Mouse (Mus musculus) stomach, embryonic 16.5 days (tissue): ENCODE data around the gene Aar2. TPM values are rescaled to one million over a fixed set of nuclear protein-coding genes. Genes with fewer than 3 reads are reported as not detected.
"Not testable (repeated sequence)": the region's sequence is repeated elsewhere in the genome, so short reads cannot be mapped to it uniquely, and the experiment has no call there.

Source experiments
- ATAC-seq: fragments of 200-750 bp; cut with Nextera tagmentation; 2 replicates; pipeline ENCODE4 v1.8.0; 2017; ENCODE audit warnings: moderate number of reproducible peaks, moderate TSS enrichment; ENCODE audit not compliant: insufficient read depth, low FRiP score
- H3K27ac ChIP-seq: fragments of 300-500 bp; sonication (generic); 2 replicates; pipeline ENCODE4 v1.5.1; 2014; ENCODE audit warnings: low read length
- H3K27me3 ChIP-seq: fragments of 300-500 bp; sonication (generic); 2 replicates; pipeline ENCODE4 v1.6.1; 2014; ENCODE audit warnings: low read length, control low read depth, mixed read lengths; ENCODE audit not compliant: control insufficient read depth, insufficient read depth
- H3K36me3 ChIP-seq: fragments of 300-500 bp; sonication (generic); 2 replicates; pipeline ENCODE4 v1.6.1; 2014; ENCODE audit warnings: low read length; ENCODE audit not compliant: control insufficient read depth, insufficient read depth
- H3K4me1 ChIP-seq: fragments of 300-500 bp; sonication (generic); 2 replicates; pipeline ENCODE4 v1.6.1; 2014; ENCODE audit warnings: low read length, control low read depth, mixed read lengths; ENCODE audit not compliant: control insufficient read depth, insufficient read depth
- H3K4me2 ChIP-seq: fragments of 300-500 bp; sonication (generic); 2 replicates; pipeline ENCODE4 v1.6.1; 2014; ENCODE audit warnings: low read depth, low read length, mixed read lengths
- H3K4me3 ChIP-seq: fragments of 300-500 bp; sonication (generic); replicated peaks from 2 replicates; pipeline ENCODE4 v1.5.1; 2014; ENCODE audit warnings: mild to moderate bottlenecking, low read length
- H3K9ac ChIP-seq: fragments of 300-500 bp; sonication (generic); 2 replicates; pipeline ENCODE4 v1.6.1; 2014; ENCODE audit warnings: low read length
- H3K9me3 ChIP-seq: fragments of 300-500 bp; sonication (generic); replicated peaks from 2 replicates; pipeline ENCODE4 v1.6.1; 2016; ENCODE audit warnings: low read length, control low read depth; ENCODE audit not compliant: control insufficient read depth
- WGBS: fragments of 180-500 bp; shearing (Covaris S2); extraction: QIAGEN DNeasy Blood & Tissue Kit; methylation state at CpG from one replicate; pipeline ENCODE4 v1.1.7; 2014; 5-methylcytosine and 5-hydroxymethylcytosine counted together
- polyA plus RNA-seq: library from polyadenylated mRNA; unstranded; fragments of >200 nt; fragmentation: Nextera tagmentation; extraction: Ambion mirVana; gene quantifications from 2 replicates; pipeline ENCODE4 v1.2.1, GENCODE M21; 2015

Gene Aar2
- 29.8 and 30.5 TPM in 2 replicates for polyA plus RNA-seq

GRCm38 (mm10) chr2:156547123-156547891 lies at the start of gene Aar2:
Aar2 (plus strand) TSS chr2:156547584.
- Histone ChIP-seq H3K9me3 (no peaks in the 10 kb centered on the region), H3K9ac (peak within 1 kb of the TSS; percentile 85), H3K36me3 (peaks cover 5% of the 10 kb centered on the region; the same call in 1 of the 2 replicates), H3K27me3 (no peaks in the 10 kb centered on the region), H3K4me2 (peak within 1 kb of the TSS; percentile 64), H3K27ac (peak within 1 kb of the TSS; percentile 53; the same call in 1 of the 2 replicates), H3K4me1 (0 out of 2 replicates have a peak, but pooled peaks cover 6% of the 10 kb centered on the region), H3K4me3 (peak within 1 kb of the TSS; percentile 73)
- peak; percentile 25; the same call in 1 of the 2 replicates for ATAC-seq
- WGBS, result 5% methylated on average over 39 of the region's 39 CpGs

- ATAC-seq, result peak; percentile 34; the same call in 1 of the 2 replicates
- peaks cover 4% of the 10 kb centered on the region for H3K36me3 ChIP-seq
- no peak overlapping the region for H3K4me3 ChIP-seq
- H3K27me3 ChIP-seq, result no peaks in the 10 kb centered on the region
- H3K9me3 ChIP-seq, result no peaks in the 10 kb centered on the region
- no peak overlapping the region for H3K4me2 ChIP-seq
- no peaks in the 10 kb centered on the region for H3K4me1 ChIP-seq
- WGBS, result 43% methylated on average over 5 of the region's 5 CpGs
- H3K27ac ChIP-seq, result no peak overlapping the region
- H3K9ac ChIP-seq, result no peak overlapping the region
These were observed 49.5 kb upstream of the Aar2 start for GRCm38 (mm10) chr2:156497915-156498314.

DNA sequence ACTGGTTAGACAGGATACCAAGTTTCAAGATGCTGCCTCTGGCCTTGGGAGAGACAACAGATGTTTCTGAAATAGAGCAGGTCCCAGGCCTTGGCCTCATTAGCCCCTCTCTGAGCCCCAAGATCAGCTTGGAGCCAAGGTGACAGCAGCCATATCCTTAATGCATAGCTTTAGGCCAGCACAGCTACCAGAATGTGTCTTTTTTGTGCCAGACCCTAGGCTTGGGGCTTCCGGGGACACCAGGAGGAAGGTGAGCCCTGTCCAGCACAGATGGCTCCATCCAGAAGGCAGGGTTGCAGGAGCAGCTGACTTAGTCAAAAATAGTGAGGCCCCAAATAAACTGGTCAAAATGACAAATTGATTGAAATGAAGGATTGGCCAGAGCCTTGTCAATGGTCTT lies 46.4 kb upstream of the Aar2 start:
- no peaks in the 10 kb centered on the region for H3K27me3 ChIP-seq
- H3K4me1 ChIP-seq, result no peaks in the 10 kb centered on the region
- H3K4me3 ChIP-seq, result no peak overlapping the region
- H3K27ac ChIP-seq, result no peak overlapping the region
- no peak for ATAC-seq
- peaks cover 4% of the 10 kb centered on the region; the same call in 1 of the 2 replicates for H3K36me3 ChIP-seq
- no peak overlapping the region for H3K4me2 ChIP-seq
- 87% methylated on average over 1 of the region's 1 CpGs for WGBS
- no peaks in the 10 kb centered on the region for H3K9me3 ChIP-seq
- no peak overlapping the region for H3K9ac ChIP-seq

- H3K36me3 ChIP-seq, result peaks cover 4% of the 10 kb centered on the region; the same call in 1 of the 2 replicates
- H3K27me3 ChIP-seq, result no peaks in the 10 kb centered on the region
- no peak overlapping the region for H3K27ac ChIP-seq
- no peaks in the 10 kb centered on the region for H3K4me1 ChIP-seq
- WGBS, result 81% methylated on average over 13 of the region's 13 CpGs
- no peak overlapping the region for H3K4me2 ChIP-seq
- H3K4me3 ChIP-seq, result no peak overlapping the region
- H3K9ac ChIP-seq, result no peak overlapping the region
- no peaks in the 10 kb centered on the region for H3K9me3 ChIP-seq
- no peak for ATAC-seq
These were observed 41.9 kb upstream of the Aar2 start for GRCm38 (mm10) chr2:156505533-156505932.

DNA sequence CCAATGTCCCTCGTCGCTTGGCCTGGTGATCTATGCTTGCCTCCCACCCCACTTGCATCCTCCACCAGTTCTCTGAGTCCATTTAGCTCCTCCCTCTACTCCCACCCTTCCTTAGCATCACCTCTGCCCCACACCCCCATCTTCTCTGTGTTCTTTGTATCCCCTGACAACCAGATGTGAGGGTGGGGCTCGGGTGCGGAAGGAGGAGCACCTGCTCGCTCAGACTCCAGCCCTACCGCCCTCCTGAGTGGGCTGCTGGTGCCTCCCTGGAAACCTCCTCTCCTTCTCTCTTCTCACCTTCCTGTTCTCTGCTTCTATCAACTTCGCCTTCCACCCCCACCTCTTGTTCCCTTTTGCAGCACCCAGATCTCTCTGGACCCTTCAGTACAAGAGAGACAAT lies 35.4 kb upstream of the Aar2 start:
- 74% methylated on average over 7 of the region's 7 CpGs for WGBS
- Histone ChIP-seq H3K4me3 (no peak overlapping the region), H3K9ac (no peak overlapping the region), H3K4me1 (no peaks in the 10 kb centered on the region), H3K36me3 (no peaks in the 10 kb centered on the region), H3K27ac (no peak overlapping the region), H3K9me3 (no peaks in the 10 kb centered on the region), H3K27me3 (no peaks in the 10 kb centered on the region), H3K4me2 (no peak overlapping the region)
- ATAC-seq, result no peak

DNA sequence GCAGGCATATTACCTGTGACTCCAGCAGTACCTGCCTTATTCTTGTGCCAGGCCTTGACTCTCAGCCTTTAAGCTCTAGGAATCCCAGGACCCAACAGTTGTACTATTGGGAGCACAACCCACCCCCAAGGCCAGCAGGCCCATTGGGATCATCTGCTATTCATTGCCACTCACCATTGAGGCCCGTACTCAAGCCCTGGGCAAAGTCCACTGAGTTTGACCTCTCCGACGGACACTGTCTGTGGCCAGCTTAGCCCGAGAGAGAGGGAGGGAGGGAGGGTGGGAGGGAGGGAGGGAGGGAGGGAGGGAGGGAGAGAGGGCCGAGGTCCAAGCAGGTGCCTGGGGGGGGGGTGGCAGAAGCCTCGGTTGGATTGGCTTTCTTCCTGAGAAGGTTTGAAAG lies 34.8 kb upstream of the Aar2 start:
- H3K27me3 ChIP-seq, result no peaks in the 10 kb centered on the region
- ATAC-seq, result no peak
- H3K36me3 ChIP-seq, result no peaks in the 10 kb centered on the region
- no peak overlapping the region for H3K4me3 ChIP-seq
- 63% methylated on average over 6 of the region's 6 CpGs for WGBS
- H3K27ac ChIP-seq, result no peak overlapping the region
- H3K4me2 ChIP-seq, result no peak overlapping the region
- H3K4me1 ChIP-seq, result no peaks in the 10 kb centered on the region
- H3K9ac ChIP-seq, result no peak overlapping the region
- H3K9me3 ChIP-seq, result no peaks in the 10 kb centered on the region

DNA sequence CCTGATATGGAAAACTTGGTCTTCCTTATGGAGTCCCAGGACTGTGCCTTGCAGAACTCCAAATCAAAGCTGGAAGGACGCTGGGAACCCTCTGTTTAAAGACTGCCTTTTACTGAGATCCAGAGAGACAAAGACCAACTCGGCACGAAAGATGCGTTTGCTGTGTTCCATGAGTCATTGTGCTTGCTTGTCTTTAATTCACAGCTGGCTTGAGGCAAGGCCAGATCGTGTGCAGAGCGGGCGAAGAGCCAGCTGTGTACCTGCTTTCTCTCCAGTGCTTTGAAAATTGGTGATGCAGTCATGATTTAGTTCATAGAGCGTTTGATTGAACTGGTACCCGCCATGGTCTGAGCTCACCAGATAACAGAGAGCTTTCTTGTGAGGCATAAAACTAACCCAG lies 32.3 kb upstream of the Aar2 start:
- Histone ChIP-seq H3K4me1 (no peaks in the 10 kb centered on the region), H3K36me3 (no peaks in the 10 kb centered on the region), H3K9ac (no peak overlapping the region), H3K27me3 (no peaks in the 10 kb centered on the region), H3K9me3 (no peaks in the 10 kb centered on the region), H3K27ac (no peak overlapping the region), H3K4me3 (no peak overlapping the region), H3K4me2 (no peak overlapping the region)
- 77% methylated on average over 9 of the region's 9 CpGs for WGBS
- no peak for ATAC-seq

GRCm38 (mm10) chr2:156515565-156516185 lies 31.7 kb upstream of the Aar2 start:
- no peaks in the 10 kb centered on the region for H3K27me3 ChIP-seq
- no peak overlapping the region for H3K9ac ChIP-seq
- no peak overlapping the region for H3K27ac ChIP-seq
- no peaks in the 10 kb centered on the region for H3K4me1 ChIP-seq
- no peak overlapping the region for H3K4me3 ChIP-seq
- no peak overlapping the region for H3K4me2 ChIP-seq
- H3K9me3 ChIP-seq, result no peaks in the 10 kb centered on the region
- 22% methylated on average over 7 of the region's 7 CpGs for WGBS
- H3K36me3 ChIP-seq, result no peaks in the 10 kb centered on the region
- ATAC-seq, result peak; percentile 34; the same call in 1 of the 2 replicates

DNA sequence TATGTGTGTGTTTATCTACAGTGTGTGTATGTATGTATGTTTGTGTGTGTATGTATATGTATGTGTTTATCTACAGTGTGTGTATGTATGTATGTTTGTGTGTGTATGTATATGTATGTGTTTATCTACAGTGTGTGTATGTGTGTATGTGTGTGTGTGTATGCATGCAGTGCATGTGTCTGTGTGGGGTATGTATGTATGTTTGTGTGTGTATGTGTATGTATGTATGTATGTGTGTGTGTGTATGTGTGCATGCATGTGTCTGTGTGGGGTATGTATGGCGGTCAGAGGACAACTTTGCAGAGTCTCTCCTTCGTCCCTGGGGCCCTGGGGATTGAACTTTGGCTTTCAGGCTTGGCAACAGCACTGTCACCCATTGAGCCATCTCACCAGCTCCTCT lies 30.7 kb upstream of the Aar2 start:
- not testable (repeated sequence) for H3K9me3 ChIP-seq, H3K9ac ChIP-seq, H3K36me3 ChIP-seq, H3K4me1 ChIP-seq, H3K27me3 ChIP-seq, H3K4me2 ChIP-seq, H3K27ac ChIP-seq, H3K4me3 ChIP-seq
- ATAC-seq, result peak; percentile 88
- WGBS, result 80% methylated on average over 2 of the region's 2 CpGs
